Mouse (Mus musculus) lung, postnatal 10 days (tissue): Measurements from ENCODE around the gene Nsf.
A peak's percentile ranks its signal among the peaks of the same experiment; 100 is the strongest.

Experiments
- DNase-seq: peaks from one replicate; pipeline ENCODE4 v3.0.0; 2021

Nsf gene

DNA sequence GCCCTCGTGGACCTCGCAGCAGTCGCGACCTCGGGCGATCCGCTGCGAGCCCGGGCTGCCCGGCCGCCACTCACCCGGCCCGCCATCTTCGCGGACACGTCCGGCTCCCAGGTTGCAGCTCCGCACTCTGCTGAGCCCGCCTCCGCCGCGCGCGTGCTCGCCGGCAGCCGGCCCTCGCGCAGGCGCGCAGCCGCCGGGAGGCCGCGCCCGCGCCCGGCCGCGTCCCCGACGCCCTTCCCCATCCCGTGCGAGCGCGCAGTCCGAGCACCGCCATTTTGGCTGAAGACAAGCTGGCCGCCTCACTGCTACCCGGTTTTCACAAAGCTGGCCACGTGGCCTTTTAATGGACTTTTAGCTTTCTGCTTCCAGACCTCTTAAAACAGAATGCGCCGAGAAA is at the start of gene Nsf:
Nsf (minus strand) TSS at position 161 of the 397 bp plus-strand sequence.
- peak; percentile 90 for DNase-seq

DNA sequence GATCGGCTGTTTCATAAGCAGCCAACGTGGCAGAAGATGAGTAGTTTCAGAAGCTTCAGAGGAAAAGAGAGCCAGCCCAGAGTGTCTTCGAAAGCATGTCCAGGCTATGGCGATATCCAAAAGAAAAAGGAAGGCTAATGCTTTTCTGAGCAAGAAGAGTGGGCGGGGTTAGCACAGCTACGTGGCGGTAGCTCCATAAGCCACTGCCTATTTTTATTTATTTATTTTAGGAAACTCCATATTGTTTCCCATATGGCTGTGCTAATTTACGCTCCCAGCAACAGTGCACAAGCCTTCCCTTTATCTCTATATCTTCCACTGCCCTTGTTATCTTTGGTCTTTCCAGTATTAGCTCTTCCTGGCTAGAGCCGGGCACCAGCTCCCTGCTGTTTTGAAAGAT is 49.5 kb upstream of the Nsf start:
- no peak for DNase-seq

DNA sequence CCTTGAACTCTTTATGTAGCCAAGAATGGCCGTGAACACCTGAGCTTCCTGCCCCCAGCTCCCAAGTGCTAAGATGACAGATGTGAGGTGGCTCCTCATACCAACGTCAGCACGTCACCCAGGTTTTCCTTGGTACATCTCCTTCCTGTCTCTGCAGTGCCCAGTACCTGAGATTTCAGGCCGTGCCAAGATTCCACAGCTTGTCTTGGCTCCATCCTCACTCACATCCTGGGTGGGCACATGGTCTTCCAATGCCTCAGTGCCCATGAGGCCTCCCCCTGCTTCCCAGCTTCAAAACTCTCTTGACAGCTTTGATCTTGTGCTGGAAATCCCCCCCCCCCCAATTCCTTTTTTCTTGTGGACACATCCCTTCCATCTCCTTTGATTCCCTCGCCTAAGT is 48.3 kb upstream of the Nsf start:
- no peak for DNase-seq

DNA sequence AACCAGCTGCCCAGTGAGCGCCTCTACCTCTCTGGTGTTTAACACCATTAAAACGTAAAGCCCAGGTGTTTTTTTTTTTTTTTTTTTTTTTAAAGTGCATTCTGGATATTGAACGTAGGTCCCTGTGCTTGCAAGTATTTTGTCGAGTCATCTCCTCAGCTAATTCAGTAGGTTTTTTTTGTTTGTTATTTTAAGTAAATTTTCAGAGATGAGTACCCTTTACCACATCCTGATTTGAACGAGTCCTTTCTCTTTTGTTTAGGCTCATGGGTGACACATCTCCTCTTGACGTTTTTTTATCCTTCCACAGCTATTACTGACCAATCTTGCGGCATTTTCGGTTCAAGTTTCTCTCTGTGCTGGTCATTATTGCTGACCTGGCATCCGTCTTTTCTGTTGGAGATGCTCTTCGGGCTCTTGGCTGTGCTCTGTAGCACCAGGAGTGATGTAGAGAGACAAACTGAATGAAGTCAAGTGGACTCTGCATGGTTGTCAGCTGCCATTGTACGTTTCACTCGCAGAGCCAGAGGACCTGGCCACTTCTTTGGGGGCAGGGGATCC is 47.6 kb upstream of the Nsf start:
- DNase-seq, result no peak

DNA sequence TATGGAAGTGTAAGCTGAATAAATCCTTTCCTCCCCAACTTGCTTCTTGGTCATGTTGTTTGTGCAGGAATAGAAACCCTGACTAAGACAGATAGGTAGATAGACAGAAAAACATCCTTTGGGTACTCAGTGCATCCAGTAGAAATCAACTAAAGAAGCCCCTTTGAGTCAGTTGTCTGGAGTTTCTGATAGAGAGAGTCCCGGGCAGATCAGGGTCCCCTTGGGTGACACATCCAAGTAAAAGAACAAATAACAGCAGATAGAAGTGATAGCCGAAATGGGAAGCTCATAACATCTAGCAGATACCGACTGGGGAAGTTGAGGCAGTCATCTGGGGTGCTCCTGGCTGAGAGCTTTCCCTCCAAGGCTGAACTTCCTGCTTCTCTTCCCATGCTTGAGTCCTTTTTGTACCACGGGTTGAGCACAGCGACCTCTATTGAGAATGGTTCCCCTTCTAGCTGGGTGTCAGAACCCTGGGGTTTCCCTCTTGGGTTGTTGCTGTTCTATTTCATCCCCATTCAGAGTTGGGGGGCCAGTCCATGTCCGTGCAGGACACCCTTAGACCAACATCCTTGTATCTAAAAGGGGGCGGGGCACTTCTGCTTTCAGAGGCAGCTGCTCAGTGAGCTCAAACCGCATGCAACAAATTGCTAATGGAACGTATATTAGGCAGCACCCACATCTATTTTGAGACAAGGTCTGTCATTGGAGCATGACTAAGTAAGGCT is 47.0 kb upstream of the Nsf start:
- peak; percentile 24 for DNase-seq

DNA sequence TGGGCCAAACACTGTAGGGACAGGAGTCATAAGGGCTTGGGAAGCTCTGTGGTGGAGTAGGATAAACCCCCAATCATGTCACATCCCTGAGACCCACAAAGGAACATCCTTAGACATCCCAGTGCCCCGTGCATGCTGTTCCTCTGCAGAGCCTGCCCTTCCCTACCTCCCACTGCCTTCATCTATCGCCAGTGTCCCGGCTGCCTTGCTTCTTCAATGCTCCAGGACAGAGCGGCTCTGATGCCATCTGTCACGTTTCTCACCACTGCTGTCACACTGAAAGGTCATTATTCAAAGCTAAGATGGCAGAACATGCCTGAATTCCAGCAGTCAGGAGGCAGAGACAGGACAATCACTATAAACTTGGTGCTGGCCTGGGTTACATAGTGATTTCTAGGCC is 44.9 kb upstream of the Nsf start:
- no peak for DNase-seq

DNA sequence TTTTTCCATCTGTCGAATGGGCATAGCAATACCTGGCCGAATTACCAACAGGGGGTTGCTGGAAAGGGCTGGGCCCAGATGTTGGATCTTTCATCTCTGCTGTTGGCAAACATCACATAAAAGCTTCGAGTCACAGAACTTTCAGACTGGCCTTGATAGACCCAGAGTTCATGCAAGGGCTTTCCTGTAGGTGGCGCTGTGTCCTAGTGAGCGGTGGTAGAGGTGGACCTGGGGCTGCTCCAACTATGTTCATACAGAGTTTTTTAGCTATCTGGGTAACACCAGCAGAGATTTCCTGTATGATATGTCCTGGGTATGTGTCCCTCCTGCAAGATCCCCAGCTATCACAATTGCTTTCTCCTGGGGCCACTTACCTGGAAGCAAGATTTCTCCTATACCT is 43.5 kb upstream of the Nsf start:
- peak; percentile 56 for DNase-seq

DNA sequence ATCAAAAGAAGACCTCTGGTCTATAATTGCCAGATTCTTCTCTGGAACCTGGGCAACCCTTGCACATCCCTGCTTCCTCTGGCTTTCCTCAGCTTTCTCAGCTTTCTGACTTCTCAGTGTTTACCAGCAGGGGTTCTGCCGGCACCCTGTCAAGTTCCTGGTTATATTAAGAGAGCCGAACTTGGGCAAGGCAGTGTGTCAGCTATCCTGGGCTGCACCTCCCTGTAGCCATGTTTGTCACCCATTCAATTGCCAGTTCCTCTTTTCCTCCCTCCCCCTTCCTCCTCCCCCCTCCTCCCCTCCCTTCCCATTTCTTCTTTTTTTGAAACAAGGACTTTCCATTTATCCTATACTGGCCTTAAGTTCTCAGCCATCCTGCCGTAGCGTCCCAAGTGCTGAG is 38.8 kb upstream of the Nsf start:
- no peak for DNase-seq

DNA sequence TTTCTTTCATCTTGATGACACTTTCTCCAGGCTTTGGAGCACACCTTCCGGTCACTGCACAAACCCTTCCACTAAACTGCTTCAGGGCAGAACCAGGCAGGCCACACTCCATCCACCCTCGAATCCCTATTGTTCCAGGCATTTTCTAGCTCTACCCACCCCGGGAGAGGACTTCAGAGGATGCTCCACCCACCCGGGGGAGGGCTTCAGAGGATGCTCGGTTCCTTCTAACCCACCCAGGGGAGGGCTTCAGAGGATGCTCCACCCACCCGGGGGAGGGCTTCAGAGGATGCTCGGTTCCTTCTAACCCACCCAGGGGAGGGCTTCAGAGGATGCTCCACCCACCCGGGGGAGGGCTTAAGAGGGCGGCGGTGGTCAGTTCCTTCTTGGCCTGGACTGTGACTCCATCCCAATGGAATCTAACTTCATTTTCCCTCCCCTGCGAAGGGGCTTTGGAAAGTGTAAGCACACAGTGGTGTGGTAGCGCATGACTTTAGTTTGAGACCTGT is 36.2 kb upstream of the Nsf start:
- peak; percentile 77 for DNase-seq

DNA sequence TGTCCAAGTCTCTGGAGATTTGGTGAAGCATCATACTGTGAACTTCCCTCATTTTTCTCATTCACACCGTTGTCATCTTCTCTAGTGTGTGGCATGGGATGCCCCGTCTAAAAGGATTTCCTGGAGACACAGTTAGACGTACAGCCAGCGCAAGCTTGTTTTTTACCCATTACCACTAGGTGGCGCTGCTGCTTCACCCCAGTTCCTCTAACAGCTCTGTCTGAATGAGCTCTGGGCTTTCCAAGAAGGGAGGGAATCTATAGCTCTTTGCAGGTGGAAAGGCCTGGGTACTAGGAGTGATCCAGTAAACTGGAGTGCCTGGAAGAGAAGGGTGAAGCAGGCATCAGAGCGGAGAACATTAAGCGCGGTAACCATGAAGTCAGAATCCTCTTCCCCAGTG is 33.6 kb upstream of the Nsf start:
- DNase-seq, result peak; percentile 84

DNA sequence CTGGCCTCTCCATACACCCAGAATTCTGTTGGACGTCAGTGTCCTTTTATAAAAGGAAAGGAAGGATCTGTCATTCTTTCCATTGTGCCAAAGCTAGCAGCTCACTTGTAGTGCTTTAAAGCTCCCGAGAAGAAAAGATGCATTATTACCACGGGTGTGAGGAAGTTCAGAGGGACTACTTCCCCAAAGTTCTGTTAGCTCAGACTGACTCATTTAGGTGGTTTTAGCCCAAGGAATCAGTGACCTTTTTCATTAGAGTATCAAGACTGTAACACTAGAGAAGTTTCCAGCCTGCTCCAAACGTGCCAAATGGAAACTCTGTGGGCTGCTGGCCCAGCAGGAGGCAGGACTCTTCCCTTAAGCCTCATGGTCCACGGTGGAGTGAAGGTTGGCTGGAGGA is 30.2 kb upstream of the Nsf start:
- no peak for DNase-seq

DNA sequence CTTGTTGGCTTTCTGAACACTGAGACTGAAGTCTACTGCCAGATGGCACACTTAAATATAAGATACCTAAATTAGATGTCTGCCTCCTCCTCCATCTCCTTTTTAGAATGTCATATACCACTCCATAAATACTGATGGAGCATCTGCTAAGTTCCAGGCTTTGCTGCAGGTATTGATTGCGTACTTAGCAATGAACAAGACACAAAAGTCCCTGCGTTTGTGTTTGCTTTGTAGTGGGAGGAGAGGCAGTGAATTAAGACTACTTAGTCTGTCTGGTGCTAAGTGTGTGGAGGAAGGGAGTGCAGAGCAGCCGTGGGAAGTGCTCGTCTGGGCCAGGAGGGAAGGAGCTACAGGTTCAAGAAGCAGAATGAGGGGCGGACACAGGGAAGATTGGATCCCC is 28.0 kb upstream of the Nsf start:
- no peak for DNase-seq

DNA sequence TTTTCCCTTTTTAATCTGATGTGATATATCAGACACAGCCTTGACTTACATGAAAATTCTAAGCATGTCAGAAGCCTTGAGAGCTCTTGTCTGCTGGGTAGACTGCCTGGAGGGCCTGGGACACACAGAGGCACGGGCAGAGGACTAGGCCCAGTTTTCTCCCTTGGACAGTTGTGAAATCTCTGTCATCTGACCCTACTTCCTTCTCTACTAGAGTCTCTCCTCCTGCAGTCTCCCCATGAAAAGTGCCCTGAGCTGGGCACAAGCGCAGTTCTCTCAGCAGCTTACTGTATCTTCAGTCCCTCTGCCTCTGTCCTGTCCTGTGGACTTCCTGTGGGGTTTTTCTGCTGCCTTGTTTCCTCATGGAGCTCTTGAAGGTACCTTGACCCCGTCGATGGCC is 25.5 kb upstream of the Nsf start:
- DNase-seq, result no peak

DNA sequence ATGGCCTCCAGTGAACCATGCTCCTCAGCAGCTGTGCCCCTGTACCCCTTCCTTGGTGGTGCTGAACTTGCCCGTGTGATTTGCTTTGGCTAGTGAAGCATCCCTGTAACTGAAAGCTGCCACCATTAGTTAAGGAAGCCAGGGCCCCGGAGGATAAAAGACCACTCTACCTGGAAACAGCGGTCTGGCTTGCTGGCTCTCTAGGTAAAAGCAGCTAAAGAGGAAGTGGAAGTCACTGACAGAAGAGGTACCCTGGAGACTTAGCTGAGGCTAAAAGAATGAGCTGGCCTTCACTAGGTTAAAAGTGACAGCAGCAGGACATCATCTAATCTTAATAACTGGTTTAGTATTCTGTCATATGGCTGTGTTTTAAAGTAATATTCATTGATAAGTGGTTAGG is 17.0 kb upstream of the Nsf start:
- DNase-seq, result no peak

DNA sequence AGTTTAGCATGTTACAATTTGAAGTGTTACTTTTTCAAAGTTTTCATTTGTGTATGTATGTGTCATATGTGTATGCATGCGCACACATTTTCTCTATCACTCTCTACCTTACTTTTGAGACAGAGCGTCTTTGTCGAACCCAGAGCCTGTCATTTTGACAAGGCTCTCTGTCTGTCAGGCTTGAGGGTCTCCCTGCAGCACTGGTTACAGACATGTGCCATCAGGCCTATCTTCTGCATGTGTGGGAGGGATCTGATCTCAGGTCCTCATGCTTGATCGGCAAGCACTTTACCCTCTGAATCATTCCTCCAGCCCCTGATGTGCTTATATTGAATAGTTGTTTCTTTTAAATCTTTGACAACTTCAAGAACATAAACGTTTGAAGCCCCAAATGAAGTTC is 15.4 kb upstream of the Nsf start:
- no peak for DNase-seq

DNA sequence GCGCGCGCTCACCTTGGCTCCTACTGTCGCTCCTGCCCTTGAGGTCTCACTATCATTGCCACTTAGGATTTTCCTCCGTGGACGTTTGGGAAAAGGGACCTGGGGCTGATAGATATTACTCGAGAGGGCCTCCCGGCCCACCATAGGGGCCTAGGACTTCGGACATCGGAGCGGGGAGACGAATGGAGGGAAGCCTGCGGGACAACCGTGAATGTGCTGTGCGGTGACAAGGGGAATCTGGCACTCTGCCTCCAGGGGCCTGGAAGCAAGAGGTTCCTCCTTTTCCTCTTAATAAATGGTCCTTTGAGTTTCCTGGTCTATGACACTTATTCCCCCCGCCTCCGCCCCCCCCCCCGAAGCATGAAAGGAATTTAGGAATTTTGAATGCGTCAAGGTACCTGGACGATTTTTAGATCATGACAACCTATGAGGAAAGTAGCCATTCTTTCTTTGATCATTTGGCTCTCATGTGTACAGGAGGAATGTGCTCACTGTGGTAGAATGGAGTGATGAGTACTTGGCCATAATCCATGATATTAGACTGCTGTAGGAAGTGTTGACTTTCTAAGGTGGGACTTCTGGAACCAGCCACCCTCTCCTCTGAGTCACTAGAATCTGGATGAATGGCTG is 13.4 kb upstream of the Nsf start:
- peak; percentile 47 for DNase-seq

DNA sequence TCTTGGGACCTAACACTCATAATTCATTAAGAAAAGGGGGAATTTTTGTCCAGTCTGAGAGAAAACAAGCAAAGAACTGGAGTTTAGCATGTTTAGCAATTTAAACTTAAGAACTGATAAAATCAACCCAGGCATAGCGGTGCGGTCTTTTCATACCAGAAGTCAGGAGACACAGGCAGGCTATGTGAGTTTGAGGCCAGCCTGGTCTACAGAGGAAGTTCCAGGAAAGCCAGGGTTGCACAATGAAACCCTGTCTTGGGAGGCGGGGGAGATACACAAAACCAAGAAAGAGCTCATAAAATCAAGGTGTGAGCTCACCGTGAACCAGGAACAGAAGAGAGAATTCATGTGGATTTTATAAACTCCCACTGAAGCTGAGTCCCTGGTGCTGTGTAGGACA is 3.0 kb upstream of the Nsf start:
- no peak for DNase-seq

DNA sequence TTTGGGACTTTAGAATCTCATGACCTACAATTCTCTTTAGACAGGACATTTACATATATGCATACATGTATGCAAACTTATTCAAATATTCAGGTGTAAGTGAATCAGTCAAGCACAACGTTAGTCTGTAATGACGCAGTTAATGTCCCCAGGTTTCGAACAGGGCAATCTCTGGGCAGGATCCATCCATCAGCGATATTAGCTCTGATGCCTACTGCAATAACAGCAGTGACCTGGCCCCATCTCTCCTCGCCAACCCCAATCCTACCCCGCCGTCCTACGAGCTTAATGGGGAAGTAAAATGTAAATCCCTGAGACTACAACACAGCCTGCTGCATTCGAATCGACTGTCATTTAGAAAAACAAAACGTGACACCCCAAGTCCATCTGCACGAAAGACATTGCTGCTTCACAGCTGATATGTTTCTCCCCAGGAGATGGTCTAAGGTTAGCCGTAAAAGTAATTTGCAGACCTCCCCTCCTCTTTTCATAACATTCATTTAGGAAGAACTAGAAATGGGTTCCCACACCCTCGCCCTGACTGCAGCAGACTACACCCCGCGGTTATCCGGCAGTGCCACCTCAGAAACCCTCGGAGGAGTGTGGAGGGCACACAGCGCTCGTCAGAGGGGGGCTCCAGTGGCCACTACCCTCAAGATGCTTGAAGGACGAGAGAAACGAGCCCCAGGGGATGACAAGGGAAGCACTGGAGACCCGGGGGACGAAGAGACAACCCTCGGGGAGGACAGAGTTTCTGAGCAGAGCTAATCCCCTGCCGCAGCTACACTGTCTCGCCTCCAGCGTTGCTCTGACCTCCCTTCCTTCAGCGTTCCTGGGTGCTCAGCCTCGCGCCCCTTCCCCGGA is 592 bp downstream of the Nsf start:
- DNase-seq, result no peak

DNA sequence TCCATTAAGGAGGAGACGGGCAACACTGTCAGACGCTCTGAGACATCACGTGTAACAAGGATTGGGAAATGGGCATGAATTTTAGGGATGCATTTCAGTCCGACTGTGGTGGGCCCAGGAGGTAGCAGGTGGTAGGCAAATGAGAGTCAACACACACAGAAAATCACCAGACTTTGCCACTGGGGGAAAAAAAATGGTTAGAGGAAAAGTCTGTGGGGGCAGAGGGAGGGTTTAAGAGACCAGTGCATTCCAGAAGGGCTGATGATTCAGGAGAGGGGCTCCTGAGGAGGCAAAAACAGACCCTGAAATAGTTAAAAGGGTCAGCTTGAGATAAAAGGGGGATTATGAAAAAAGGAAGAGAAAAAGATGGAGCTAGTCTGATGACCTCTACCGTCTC is 1.2 kb downstream of the Nsf start:
- no peak for DNase-seq

DNA sequence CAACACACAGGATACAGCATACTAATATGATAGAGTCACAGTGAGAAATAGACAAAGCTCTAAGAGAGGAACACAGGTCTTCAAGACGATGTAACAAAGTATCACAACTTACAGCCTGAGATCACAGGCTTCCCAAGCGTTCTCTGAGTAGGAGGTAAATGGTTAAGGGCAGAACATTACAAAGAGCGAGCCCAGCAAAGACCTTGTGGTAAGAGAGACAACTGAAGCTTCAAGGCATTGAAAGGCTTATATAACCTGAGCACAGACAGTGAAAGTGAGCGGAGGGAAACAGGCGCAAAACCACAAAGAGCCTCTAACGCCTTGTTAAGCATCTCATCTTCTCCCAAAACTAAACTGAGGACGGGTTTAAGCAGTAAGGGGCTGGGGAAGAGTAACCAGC is 2.8 kb downstream of the Nsf start:
- no peak for DNase-seq

DNA sequence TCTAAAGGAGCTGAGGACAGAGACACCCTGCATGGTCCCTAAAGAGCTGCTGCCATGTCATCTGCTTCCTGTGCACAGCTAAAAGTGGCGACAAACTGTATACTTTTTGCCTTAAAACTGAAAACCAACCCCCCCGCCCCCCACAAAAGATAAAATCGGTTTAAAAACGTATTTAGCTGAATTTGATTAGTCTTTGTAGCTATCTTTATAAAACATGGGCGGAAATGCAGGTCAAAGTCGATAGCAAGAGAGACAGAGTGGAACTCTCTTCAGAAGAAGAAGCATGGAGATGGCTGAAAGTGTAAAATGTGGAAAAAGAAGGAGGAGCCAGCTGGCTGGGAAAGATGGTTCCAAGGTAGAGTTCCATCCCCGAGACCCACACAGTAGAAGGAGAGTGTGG is 4.9 kb downstream of the Nsf start:
- no peak for DNase-seq

DNA sequence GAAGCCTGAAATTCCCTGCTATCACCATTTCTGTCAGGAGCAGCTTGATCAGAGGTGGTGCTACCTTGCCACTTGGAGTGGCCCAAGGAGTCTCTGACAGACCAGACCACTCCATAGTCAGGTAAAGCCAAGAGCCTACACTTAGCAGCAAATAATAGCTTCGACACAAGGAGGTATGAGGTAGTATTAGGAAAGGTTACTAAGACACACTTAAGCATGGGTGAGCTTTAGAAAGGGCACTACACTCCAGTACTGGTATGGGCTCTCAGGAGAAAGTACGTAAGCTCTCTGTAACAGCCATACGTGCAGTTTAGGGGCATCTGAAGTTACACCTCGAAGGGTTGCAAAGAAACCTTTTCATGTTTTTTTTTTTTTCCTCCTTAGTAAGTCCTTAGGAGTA is 11.1 kb downstream of the Nsf start:
- DNase-seq, result no peak

DNA sequence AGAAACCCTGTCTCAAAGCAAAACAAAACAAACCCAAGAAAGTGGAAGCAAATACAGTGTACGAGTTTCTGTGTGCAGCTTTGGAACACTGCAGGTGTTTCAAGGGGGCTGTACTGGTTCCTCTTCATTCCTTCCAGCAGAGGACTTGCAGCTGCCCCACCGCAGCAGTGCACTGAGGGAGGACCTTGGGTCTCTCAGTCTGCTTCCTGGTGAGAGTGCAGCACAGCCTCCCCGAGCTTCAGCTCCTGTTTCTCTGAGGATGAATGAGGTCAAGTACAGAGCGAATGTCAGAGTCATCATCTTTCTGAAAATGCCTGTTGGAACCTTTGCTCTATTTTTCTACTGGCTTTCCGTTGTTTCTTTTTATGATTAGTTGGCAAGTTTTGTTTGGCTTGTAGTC is 12.5 kb downstream of the Nsf start:
- no peak for DNase-seq

DNA sequence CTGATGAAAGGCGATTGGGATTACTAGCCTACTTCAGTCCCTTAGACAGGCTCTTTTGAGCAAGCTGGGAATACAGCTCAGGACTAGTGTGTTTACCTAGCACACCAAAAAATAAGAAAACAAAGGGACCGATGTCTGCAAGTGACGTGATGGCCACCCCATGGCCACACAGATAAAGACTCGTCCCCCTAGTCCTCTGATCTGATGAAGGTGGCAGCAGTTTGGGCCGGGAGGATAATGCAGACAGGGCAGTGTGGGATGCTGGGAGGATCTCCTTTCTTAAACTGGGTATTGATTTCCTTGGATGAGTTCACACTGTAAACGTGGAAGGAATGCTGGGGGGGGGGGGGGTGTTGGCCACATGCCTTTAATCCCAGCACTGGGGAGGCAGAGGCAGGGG is 13.0 kb downstream of the Nsf start:
- no peak for DNase-seq
